Mouse (Mus musculus) kidney, postnatal 0 days (tissue): ENCODE measurements around the gene Olfr1393. TPM values are rescaled to one million over a fixed set of nuclear protein-coding genes. Genes with fewer than 3 reads are reported as not detected.

Source experiments
- ATAC-seq: fragments of 200-750 bp; cut with Nextera tagmentation; replicated peaks from 2 replicates; pipeline ENCODE4 v1.8.0; 2017; ENCODE audit warnings: low read depth, moderate number of reproducible peaks, moderate TSS enrichment, moderate library complexity; ENCODE audit not compliant: low FRiP score
- DNase-seq: peaks from one replicate; pipeline ENCODE4 v3.0.0-alpha.2; 2016; ENCODE audit warnings: low spot score
- H3K27ac ChIP-seq: fragments of 300-500 bp; sonication (generic); 2 replicates; pipeline ENCODE4 v1.5.1; 2014; ENCODE audit warnings: mild to moderate bottlenecking
- H3K27me3 ChIP-seq: fragments of 300-500 bp; sonication (generic); 2 replicates; pipeline ENCODE4 v1.6.1; 2014; ENCODE audit warnings: low read length, mixed read lengths; ENCODE audit not compliant: insufficient read depth
- H3K36me3 ChIP-seq: fragments of 300-500 bp; sonication (generic); 2 replicates; pipeline ENCODE4 v1.6.1; 2014; ENCODE audit warnings: low read length, mixed read lengths; ENCODE audit not compliant: insufficient read depth
- H3K4me1 ChIP-seq: fragments of 300-500 bp; sonication (generic); replicated peaks from 2 replicates; pipeline ENCODE4 v1.6.1; 2014; ENCODE audit warnings: antibody characterized with exemption, low read length, mixed read lengths; ENCODE audit not compliant: insufficient read depth
- H3K4me2 ChIP-seq: fragments of 300-500 bp; sonication (generic); 2 replicates; pipeline ENCODE4 v1.6.1; 2014; ENCODE audit warnings: mild to moderate bottlenecking, low read length, moderate library complexity, mixed read lengths
- H3K4me3 ChIP-seq: fragments of 300-500 bp; sonication (generic); replicated peaks from 2 replicates; pipeline ENCODE4 v1.5.1; 2014; ENCODE audit warnings: low read depth, low read length
- H3K9ac ChIP-seq: fragments of 300-500 bp; sonication (generic); 2 replicates; pipeline ENCODE4 v1.6.1; 2014; ENCODE audit warnings: low read depth, low read length
- H3K9me3 ChIP-seq: fragments of 300-500 bp; sonication (generic); replicated peaks from 2 replicates; pipeline ENCODE4 v1.6.1; 2016; ENCODE audit warnings: low read length, inconsistent platforms, mixed read lengths
- CTCF ChIP-seq: IDR thresholded peaks from 2 replicates; pipeline ENCODE4 v1.5.1; 2016; ENCODE audit warnings: antibody characterized with exemption, low read depth, mild to moderate bottlenecking, moderate library complexity
- WGBS: fragments of 180-500 bp; shearing (Covaris S2); extraction: QIAGEN DNeasy Blood & Tissue Kit; methylation state at CpG from one replicate; pipeline ENCODE4 v1.1.7; 2014; 5-methylcytosine and 5-hydroxymethylcytosine counted together
- polyA plus RNA-seq: library from polyadenylated mRNA; unstranded; fragments of >200 nt; fragmentation: Nextera tagmentation; extraction: Ambion mirVana; gene quantifications from 2 replicates; pipeline ENCODE4 v1.2.1, GENCODE M21; 2015

Olfr1393 gene
- polyA plus RNA-seq, 1 experiment from 2014 or later: 0.13 TPM

GRCm38 (mm10) chr11:49260598-49261312 is 17.3 kb upstream of the Olfr1393 start:
- Histone ChIP-seq H3K9ac (no peak overlapping the region), H3K4me3 (no peak overlapping the region), H3K4me2 (no peak overlapping the region), H3K9me3 (no peaks in the 10 kb centered on the region), H3K27me3 (no peaks in the 10 kb centered on the region), H3K27ac (no peak overlapping the region), H3K4me1 (no peaks in the 10 kb centered on the region), H3K36me3 (peaks cover 20% of the 10 kb centered on the region)
- no peak for TF ChIP-seq CTCF
- ATAC-seq (peak; percentile 50), DNase-seq (no peak)
- 87% methylated on average over 21 of the region's 21 CpGs for WGBS

GRCm38 (mm10) chr11:49261313-49261855 is 16.7 kb upstream of the Olfr1393 start:
- Histone ChIP-seq H3K4me3 (no peak overlapping the region), H3K4me1 (no peaks in the 10 kb centered on the region), H3K36me3 (peaks cover 19% of the 10 kb centered on the region), H3K27ac (no peak overlapping the region), H3K9me3 (no peaks in the 10 kb centered on the region), H3K4me2 (no peak overlapping the region), H3K27me3 (no peaks in the 10 kb centered on the region), H3K9ac (no peak overlapping the region)
- WGBS: 87% methylated on average over 14 of the region's 14 CpGs
- no peak for TF ChIP-seq CTCF
- peak; percentile 56 for ATAC-seq
- DNase-seq: no peak

GRCm38 (mm10) chr11:49262286-49262685 is 15.8 kb upstream of the Olfr1393 start:
- TF ChIP-seq CTCF: no peak
- Histone ChIP-seq H3K36me3 (peaks cover 19% of the 10 kb centered on the region), H3K4me3 (no peak overlapping the region), H3K4me1 (no peaks in the 10 kb centered on the region), H3K27me3 (no peaks in the 10 kb centered on the region), H3K9me3 (no peaks in the 10 kb centered on the region), H3K9ac (no peak overlapping the region), H3K27ac (no peak overlapping the region), H3K4me2 (no peak overlapping the region)
- WGBS: 86% methylated on average over 5 of the region's 5 CpGs
- no peak for DNase-seq
- ATAC-seq: no peak

- ATAC-seq (no peak), DNase-seq (no peak)
- Histone ChIP-seq H3K9ac (no peak overlapping the region), H3K27ac (no peak overlapping the region), H3K9me3 (no peaks in the 10 kb centered on the region), H3K27me3 (no peaks in the 10 kb centered on the region), H3K4me1 (no peaks in the 10 kb centered on the region), H3K4me2 (no peak overlapping the region), H3K36me3 (peaks cover 19% of the 10 kb centered on the region), H3K4me3 (no peak overlapping the region)
- WGBS: 91% methylated on average over 6 of the region's 6 CpGs
- no peak for TF ChIP-seq CTCF
Observed at GRCm38 (mm10) chr11:49263149-49263548, 15.0 kb upstream of the Olfr1393 start.

GRCm38 (mm10) chr11:49264081-49264480 is 14.0 kb upstream of the Olfr1393 start:
- no peak for ATAC-seq
- H3K36me3 ChIP-seq: peaks cover 19% of the 10 kb centered on the region

GRCm38 (mm10) chr11:49264622-49265021 is 13.5 kb upstream of the Olfr1393 start:
- 78% methylated on average over 11 of the region's 11 CpGs for WGBS
- no peaks in the 10 kb centered on the region for H3K9me3 ChIP-seq
- H3K4me3 ChIP-seq: no peak overlapping the region
- DNase-seq (no peak), ATAC-seq (no peak)
- H3K27ac ChIP-seq: no peak overlapping the region
- no peaks in the 10 kb centered on the region for H3K27me3 ChIP-seq
- H3K4me2 ChIP-seq: no peak overlapping the region
- no peak for TF ChIP-seq CTCF
- H3K4me1 ChIP-seq: no peaks in the 10 kb centered on the region
- H3K36me3 ChIP-seq: peaks cover 19% of the 10 kb centered on the region
- H3K9ac ChIP-seq: no peak overlapping the region

More at GRCm38 (mm10) chr11:49264081-49264480, 14.0 kb upstream of the Olfr1393 start:
- no peak overlapping the region for H3K27ac ChIP-seq
- H3K4me2 ChIP-seq: no peak overlapping the region
- no peaks in the 10 kb centered on the region for H3K27me3 ChIP-seq
- no peak overlapping the region for H3K9ac ChIP-seq
- WGBS: 89% methylated on average over 7 of the region's 7 CpGs
- TF ChIP-seq CTCF: no peak
- H3K4me3 ChIP-seq: no peak overlapping the region
- no peaks in the 10 kb centered on the region for H3K4me1 ChIP-seq
- H3K9me3 ChIP-seq: no peaks in the 10 kb centered on the region
- DNase-seq: no peak
